Mouse (Mus musculus): ENCODE measurements around the gene Dctn3. TPM values are rescaled to one million over a fixed set of nuclear protein-coding genes. Genes with fewer than 3 reads are reported as not detected.
A peak's percentile ranks its signal among the peaks of the same experiment; 100 is the strongest.
"Not testable (repeated sequence)": the region's sequence is repeated elsewhere in the genome, so short reads cannot be mapped to it uniquely, and the experiment has no call there.

Gene Dctn3
- total and polyA plus RNA-seq, 3 experiments, result 57.7 to 64.6 TPM; not detected in 1

- Histone ChIP-seq H3K36me3 (ENCODE audit: control insufficient read depth in 1 of 2, insufficient read depth in 2 of 2, low read length in 2 of 2) (no peaks in the 10 kb centered on the region), H3K9me3 (replicated peaks; ENCODE audit: insufficient read depth, low read length) (no peaks in the 10 kb centered on the region), H3K79me2 (ENCODE audit: control insufficient read depth, insufficient read depth, low read length, poor library complexity) (no peaks in the 10 kb centered on the region), H3K27me3 (ENCODE audit: control insufficient read depth in 1 of 2, insufficient read depth in 2 of 2, low read length in 2 of 2) (no peaks in the 10 kb centered on the region), H3K4me1 (ENCODE audit: control insufficient read depth in 1 of 2, insufficient read depth in 2 of 2, low read length in 2 of 2) (no peaks in the 10 kb centered on the region), H3K9ac (ENCODE audit: control insufficient read depth, low read depth, low read length, poor library complexity, severe bottlenecking) (no peak overlapping the region), H3K27ac (ENCODE audit: control insufficient read depth, low read depth, low read length) (no peak overlapping the region), H3K4me3 (ENCODE audit: control insufficient read depth in 1 of 2, insufficient read depth in 1 of 2, low read depth in 2 of 2, low read length in 2 of 2) (no peak overlapping the region)
- TF ChIP-seq CTCF (IDR thresholded peaks at IDR 0.05 in 2 of 3, conservative IDR thresholded peaks at IDR 0.05 in 1 of 3; ENCODE audit: control insufficient read depth in 1 of 3, insufficient read depth in 1 of 3, low read depth in 2 of 3, low read length in 3 of 3, poor library complexity in 1 of 3, severe bottlenecking in 1 of 3) (peak in 2 of 3 experiments; percentile 35 to 53; a peak in 5 of 6 replicates), JUND (IDR thresholded peaks at IDR 0.05; ENCODE audit: low read depth, low read length) (no peak)
- no peak for DNase-seq (ENCODE audit: low read depth, low spot score)
Measured at GRCm38 (mm10) chr4:41705922-41706754, 16.8 kb downstream of the Dctn3 start.

DNA sequence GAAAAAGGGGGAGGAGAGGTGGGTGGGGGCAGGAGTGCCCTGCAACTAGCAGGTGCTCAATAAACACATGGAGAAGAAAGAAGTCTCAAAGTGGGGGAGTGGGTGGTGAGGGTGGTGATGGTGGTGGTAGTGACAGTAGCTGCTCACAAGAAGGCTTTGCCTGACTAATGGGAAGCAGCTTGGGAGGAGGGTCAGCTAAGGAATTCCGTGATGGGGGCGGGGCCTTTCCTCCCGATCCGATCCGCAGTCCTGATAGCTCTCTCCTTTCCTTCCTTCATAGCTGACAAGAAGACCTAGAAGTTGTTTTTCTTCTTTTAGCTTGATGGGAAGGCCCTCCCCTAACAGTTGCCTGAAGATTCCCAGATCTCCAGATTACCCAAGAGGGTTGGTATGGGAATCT, 18.3 kb downstream of the Dctn3 start:
- Histone ChIP-seq H3K9me3 (replicated peaks; ENCODE audit: insufficient read depth, low read length) (no peaks in the 10 kb centered on the region), H3K79me2 (ENCODE audit: control insufficient read depth, insufficient read depth, low read length, poor library complexity) (no peaks in the 10 kb centered on the region), H3K27me3 (ENCODE audit: control insufficient read depth in 1 of 2, insufficient read depth in 2 of 2, low read length in 2 of 2) (no peaks in the 10 kb centered on the region), H3K9ac (ENCODE audit: control insufficient read depth, low read depth, low read length, poor library complexity, severe bottlenecking) (no peak overlapping the region), H3K27ac (ENCODE audit: control insufficient read depth, low read depth, low read length) (no peak overlapping the region), H3K36me3 (ENCODE audit: control insufficient read depth in 1 of 2, insufficient read depth in 2 of 2, low read length in 2 of 2) (no peaks in the 10 kb centered on the region), H3K4me3 (ENCODE audit: control insufficient read depth in 1 of 2, insufficient read depth in 1 of 2, low read depth in 2 of 2, low read length in 2 of 2) (no peak overlapping the region), H3K4me1 (ENCODE audit: control insufficient read depth in 1 of 2, insufficient read depth in 2 of 2, low read length in 2 of 2) (no peaks in the 10 kb centered on the region)
- TF ChIP-seq UBTF (IDR thresholded peaks at IDR 0.05; ENCODE audit: borderline replicate concordance, insufficient read depth, low read depth, low read length) (no peak), ZNF384 (IDR thresholded peaks at IDR 0.05; ENCODE audit: low read depth, low read length) (no peak), GABPA (IDR thresholded peaks at IDR 0.05; ENCODE audit: low read depth, low read length) (no peak), NRF1 (IDR thresholded peaks at IDR 0.05; ENCODE audit: insufficient read depth, low read depth, low read length, poor library complexity, severe bottlenecking) (no peak), JUND (IDR thresholded peaks at IDR 0.05; ENCODE audit: low read depth, low read length) (no peak), RAD21 (IDR thresholded peaks at IDR 0.05; ENCODE audit: low read depth, low read length) (no peak), ZC3H11A (IDR thresholded peaks at IDR 0.05; ENCODE audit: low read depth, low read length) (no peak), ELF1 (IDR thresholded peaks at IDR 0.05; ENCODE audit: low read depth, low read length) (no peak)
- no peak for DNase-seq (ENCODE audit: low read depth, low spot score)

DNA sequence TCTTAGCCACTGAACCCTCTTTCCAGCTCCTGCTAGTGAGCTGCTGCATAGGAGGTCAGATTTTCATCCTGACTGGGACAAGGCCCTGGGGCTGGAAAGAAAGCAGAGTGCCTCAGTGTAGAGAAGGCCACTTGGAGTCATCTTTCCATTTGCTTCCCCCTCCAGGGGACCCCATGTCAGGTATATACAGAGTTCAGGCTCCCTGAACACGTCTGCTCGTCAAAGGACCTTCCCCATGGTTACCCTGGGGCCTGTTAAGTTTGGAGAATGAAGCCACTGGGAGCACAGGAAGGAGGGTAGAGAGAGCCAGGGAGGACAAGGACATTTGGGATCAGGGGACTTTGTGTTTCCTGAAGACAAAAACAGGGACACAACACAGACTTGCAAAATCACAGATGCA, 20.7 kb downstream of the Dctn3 start:
- not testable (repeated sequence) for H3K79me2 ChIP-seq (ENCODE audit: control insufficient read depth, insufficient read depth, low read length, poor library complexity); H3K36me3 ChIP-seq (ENCODE audit: control insufficient read depth in 1 of 2, insufficient read depth in 2 of 2, low read length in 2 of 2); H3K9me3 ChIP-seq (replicated peaks; ENCODE audit: insufficient read depth, low read length); H3K9ac ChIP-seq (ENCODE audit: control insufficient read depth, low read depth, low read length, poor library complexity, severe bottlenecking); H3K27me3 ChIP-seq (ENCODE audit: control insufficient read depth in 1 of 2, insufficient read depth in 2 of 2, low read length in 2 of 2); H3K4me1 ChIP-seq (ENCODE audit: control insufficient read depth in 1 of 2, insufficient read depth in 2 of 2, low read length in 2 of 2); H3K4me3 ChIP-seq (ENCODE audit: control insufficient read depth in 1 of 2, insufficient read depth in 1 of 2, low read depth in 2 of 2, low read length in 2 of 2); H3K27ac ChIP-seq (ENCODE audit: control insufficient read depth, low read depth, low read length); DNase-seq (ENCODE audit: low read depth, low spot score)

- not testable (repeated sequence) for H3K4me3 ChIP-seq (ENCODE audit: control insufficient read depth in 1 of 2, insufficient read depth in 1 of 2, low read depth in 2 of 2, low read length in 2 of 2); H3K4me1 ChIP-seq (ENCODE audit: control insufficient read depth in 1 of 2, insufficient read depth in 2 of 2, low read length in 2 of 2); H3K36me3 ChIP-seq (ENCODE audit: control insufficient read depth in 1 of 2, insufficient read depth in 2 of 2, low read length in 2 of 2); H3K79me2 ChIP-seq (ENCODE audit: control insufficient read depth, insufficient read depth, low read length, poor library complexity); H3K27me3 ChIP-seq (ENCODE audit: control insufficient read depth in 1 of 2, insufficient read depth in 2 of 2, low read length in 2 of 2); H3K9me3 ChIP-seq (replicated peaks; ENCODE audit: insufficient read depth, low read length); H3K9ac ChIP-seq (ENCODE audit: control insufficient read depth, low read depth, low read length, poor library complexity, severe bottlenecking); DNase-seq (ENCODE audit: low read depth, low spot score); H3K27ac ChIP-seq (ENCODE audit: control insufficient read depth, low read depth, low read length)
Measured at GRCm38 (mm10) chr4:41700224-41700623, 22.7 kb downstream of the Dctn3 start.

GRCm38 (mm10) chr4:41699783-41700182, 23.2 kb downstream of the Dctn3 start, which contains the start of gene Il11ra1:
Gene Il11ra1 (plus strand): TSS chr4:41699989.
- not testable (repeated sequence) for H3K27me3 ChIP-seq (ENCODE audit: control insufficient read depth in 1 of 2, insufficient read depth in 2 of 2, low read length in 2 of 2); H3K79me2 ChIP-seq (ENCODE audit: control insufficient read depth, insufficient read depth, low read length, poor library complexity); H3K9me3 ChIP-seq (replicated peaks; ENCODE audit: insufficient read depth, low read length); H3K27ac ChIP-seq (ENCODE audit: control insufficient read depth, low read depth, low read length); H3K4me3 ChIP-seq (ENCODE audit: control insufficient read depth in 1 of 2, insufficient read depth in 1 of 2, low read depth in 2 of 2, low read length in 2 of 2); H3K4me1 ChIP-seq (ENCODE audit: control insufficient read depth in 1 of 2, insufficient read depth in 2 of 2, low read length in 2 of 2); H3K36me3 ChIP-seq (ENCODE audit: control insufficient read depth in 1 of 2, insufficient read depth in 2 of 2, low read length in 2 of 2); DNase-seq (ENCODE audit: low read depth, low spot score); H3K9ac ChIP-seq (ENCODE audit: control insufficient read depth, low read depth, low read length, poor library complexity, severe bottlenecking)
